Mouse (Mus musculus): ENCODE measurements at regions not wholly inside any gene's neighbourhood (a gene's known extent, or its start where the extent isn't known, plus 50 kb on each side); places are given as distances from the start of the nearest gene placed in this dataset.

DNA sequence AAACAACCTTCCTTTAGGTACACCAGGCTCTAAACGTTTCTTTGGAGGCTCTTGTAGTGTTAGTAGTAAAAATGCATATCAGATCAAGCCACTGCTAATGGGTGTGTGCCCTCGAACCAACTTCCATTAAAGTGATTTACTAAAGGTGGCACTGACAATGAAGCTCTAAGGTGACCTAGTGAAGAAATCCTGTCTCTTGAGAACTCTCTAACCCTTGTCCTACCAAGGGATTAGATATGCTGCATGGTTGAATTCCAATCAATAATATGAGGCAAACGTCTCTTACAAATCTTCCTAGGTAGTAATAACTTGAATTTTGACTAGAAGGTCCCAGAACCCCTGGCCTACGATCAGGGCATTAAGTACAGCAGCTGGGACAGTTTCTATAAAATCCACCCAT is 640.7 kb downstream of the Pard3 start:
- H3K9ac ChIP-seq (ENCODE audit: low read depth, low read length) = no peak overlapping the region
- 82% methylated on average over 4 of the region's 4 CpGs for WGBS

DNA sequence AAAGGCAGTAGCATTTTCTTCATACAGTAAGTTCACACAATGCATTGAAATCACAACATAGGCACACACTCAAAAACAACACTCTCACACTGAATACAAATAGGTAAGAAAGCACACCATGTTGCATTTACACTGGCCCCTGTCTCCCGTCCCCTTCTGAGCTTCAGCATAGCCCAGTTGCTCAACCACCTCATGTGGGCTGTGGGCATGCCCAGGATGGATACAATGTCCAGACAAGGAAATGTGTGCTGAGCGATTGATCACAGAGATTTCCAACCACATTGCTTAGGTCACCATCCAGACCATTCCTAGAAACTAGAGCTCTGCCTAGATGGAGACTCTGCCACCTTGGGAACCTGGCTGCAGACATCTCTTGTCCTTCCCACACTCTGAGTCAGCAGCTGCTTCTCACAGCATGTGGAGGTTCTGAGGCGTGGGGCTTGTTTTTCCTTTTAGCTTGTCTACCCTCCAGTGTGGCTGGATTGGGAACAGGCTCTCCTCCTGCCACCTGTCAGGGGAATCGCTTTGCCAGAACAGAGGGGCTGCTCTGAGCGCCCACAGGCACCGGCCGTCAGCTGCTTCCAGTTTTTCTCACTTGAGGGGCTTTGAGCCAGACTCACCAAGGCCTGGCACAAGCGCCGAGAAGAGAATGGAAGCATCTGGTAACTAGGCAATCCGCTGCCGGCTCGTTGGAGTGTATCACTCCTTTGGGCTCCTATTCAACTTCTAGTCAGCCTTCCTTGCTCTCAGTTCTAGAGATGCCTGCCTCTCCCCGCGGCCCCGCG is 642.5 kb downstream of the Pard3 start:
- Histone ChIP-seq H3K9ac (ENCODE audit: low read depth, low read length) (no peak overlapping the region), H3K27ac (ENCODE audit: low read depth, low read length) (no peak overlapping the region), H3K4me3 (ENCODE audit: low read length) (no peak overlapping the region), H3K4me2 (ENCODE audit: low read length) (peak overlapping the region; percentile 11; the same call in 1 of the 2 replicates), H3K36me3 (ENCODE audit: control insufficient read depth, insufficient read depth, low read length) (no peaks in the 10 kb centered on the region), H3K4me1 (ENCODE audit: control insufficient read depth, insufficient read depth, low read depth, low read length) (no peaks in the 10 kb centered on the region; the same call in 1 of the 2 replicates), H3K9me3 (ENCODE audit: control insufficient read depth, low read length) (no peaks in the 10 kb centered on the region), H3K27me3 (replicated peaks; ENCODE audit: control insufficient read depth, insufficient read depth, low read length) (no peaks in the 10 kb centered on the region)
- WGBS = 38% methylated on average over 16 of the region's 16 CpGs
- ATAC-seq = peak; percentile 96

More for the DNA sequence above, 640.7 kb downstream of the Pard3 start:
- no peak overlapping the region for H3K4me2 ChIP-seq (ENCODE audit: low read length)
- no peak overlapping the region for H3K27ac ChIP-seq (ENCODE audit: low read depth, low read length)
- ATAC-seq = no peak
- no peaks in the 10 kb centered on the region for H3K27me3 ChIP-seq (replicated peaks; ENCODE audit: control insufficient read depth, insufficient read depth, low read length)
- H3K36me3 ChIP-seq (ENCODE audit: control insufficient read depth, insufficient read depth, low read length) = no peaks in the 10 kb centered on the region
- no peak overlapping the region for H3K4me3 ChIP-seq (ENCODE audit: low read length)
- H3K4me1 ChIP-seq (ENCODE audit: control insufficient read depth, insufficient read depth, low read depth, low read length) = no peaks in the 10 kb centered on the region; the same call in 1 of the 2 replicates
- no peaks in the 10 kb centered on the region for H3K9me3 ChIP-seq (ENCODE audit: control insufficient read depth, low read length)

DNA sequence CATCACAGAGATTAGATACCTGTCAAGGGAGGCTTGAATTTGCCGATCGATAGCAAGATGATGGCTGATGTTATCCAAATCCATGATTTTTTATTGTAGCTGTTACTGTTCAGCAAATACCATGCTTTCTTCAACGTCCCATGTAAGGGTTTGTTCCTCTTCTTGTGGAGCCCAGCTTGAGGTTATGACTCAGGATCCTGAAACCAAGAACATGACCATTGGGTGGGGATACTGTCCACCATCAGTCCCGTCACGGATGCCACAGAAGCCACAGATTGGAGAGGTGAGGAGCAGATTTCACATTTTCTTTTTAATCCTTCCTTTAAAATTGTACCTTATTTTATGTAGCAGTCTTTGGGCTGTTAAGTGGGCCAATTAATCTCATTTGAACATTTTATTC is 645.7 kb downstream of the Pard3 start:
- Histone ChIP-seq H3K9ac (ENCODE audit: low read depth, low read length) (no peak overlapping the region), H3K4me2 (ENCODE audit: low read length) (no peak overlapping the region), H3K9me3 (ENCODE audit: control insufficient read depth, low read length) (no peaks in the 10 kb centered on the region), H3K27me3 (replicated peaks; ENCODE audit: control insufficient read depth, insufficient read depth, low read length) (no peaks in the 10 kb centered on the region), H3K36me3 (ENCODE audit: control insufficient read depth, insufficient read depth, low read length) (no peaks in the 10 kb centered on the region), H3K4me3 (ENCODE audit: low read length) (no peak overlapping the region), H3K4me1 (ENCODE audit: control insufficient read depth, insufficient read depth, low read depth, low read length) (no peaks in the 10 kb centered on the region; the same call in 1 of the 2 replicates), H3K27ac (ENCODE audit: low read depth, low read length) (no peak overlapping the region)
- WGBS = 92% methylated on average over 5 of the region's 5 CpGs
- no peak for ATAC-seq

DNA sequence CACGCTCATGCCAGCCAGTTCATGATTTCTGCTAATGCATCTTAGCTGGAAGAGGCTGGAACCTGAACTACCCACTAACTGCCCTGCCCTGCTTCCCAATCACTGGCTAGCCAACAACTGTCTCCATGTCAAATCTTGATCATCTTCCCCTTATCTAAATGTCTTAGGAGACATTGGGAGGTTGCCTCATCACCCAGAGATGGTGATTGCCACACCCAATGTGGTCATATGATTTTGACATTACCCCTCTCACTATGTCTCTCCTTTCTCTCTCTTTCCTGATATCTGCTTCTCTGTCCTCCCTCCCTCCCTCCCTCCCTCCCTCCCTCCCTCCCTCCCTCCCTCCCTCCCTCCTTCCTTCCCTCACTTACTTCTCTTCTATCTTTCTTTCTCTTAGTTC is 643.3 kb upstream of the Nrp1 start:
- Histone ChIP-seq H3K27me3 (replicated peaks; ENCODE audit: control insufficient read depth, insufficient read depth, low read length) (no peaks in the 10 kb centered on the region), H3K4me2 (ENCODE audit: low read length) (no peak overlapping the region), H3K9me3 (ENCODE audit: control insufficient read depth, low read length) (no peaks in the 10 kb centered on the region), H3K4me3 (ENCODE audit: low read length) (no peak overlapping the region), H3K4me1 (ENCODE audit: control insufficient read depth, insufficient read depth, low read depth, low read length) (peaks cover 2% of the 10 kb centered on the region), H3K9ac (ENCODE audit: low read depth, low read length) (no peak overlapping the region), H3K27ac (ENCODE audit: low read depth, low read length) (no peak overlapping the region), H3K36me3 (ENCODE audit: control insufficient read depth, insufficient read depth, low read length) (no peaks in the 10 kb centered on the region)
- 93% methylated on average over 1 of the region's 1 CpGs for WGBS
- ATAC-seq = no peak

DNA sequence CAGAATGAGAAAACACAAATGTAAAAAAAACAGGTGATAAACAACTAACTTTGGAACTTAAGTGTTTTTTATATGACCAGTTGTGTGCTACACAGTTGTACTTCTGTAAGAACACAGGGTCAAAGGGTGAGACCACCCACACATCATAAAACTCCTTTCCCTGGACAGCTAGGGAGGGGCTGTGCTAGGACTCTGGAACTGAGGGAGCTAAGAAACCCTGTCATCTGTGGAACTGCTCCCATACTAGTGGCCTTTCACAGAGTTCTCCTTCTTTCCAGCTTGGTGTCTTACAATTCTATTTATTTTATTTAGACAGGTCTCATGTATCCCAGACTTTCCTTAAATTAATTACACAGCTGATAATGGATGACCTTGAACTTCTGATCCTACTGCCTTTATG is 640.4 kb upstream of the Nrp1 start:
- no peaks in the 10 kb centered on the region for H3K9me3 ChIP-seq (ENCODE audit: control insufficient read depth, low read length)

DNA sequence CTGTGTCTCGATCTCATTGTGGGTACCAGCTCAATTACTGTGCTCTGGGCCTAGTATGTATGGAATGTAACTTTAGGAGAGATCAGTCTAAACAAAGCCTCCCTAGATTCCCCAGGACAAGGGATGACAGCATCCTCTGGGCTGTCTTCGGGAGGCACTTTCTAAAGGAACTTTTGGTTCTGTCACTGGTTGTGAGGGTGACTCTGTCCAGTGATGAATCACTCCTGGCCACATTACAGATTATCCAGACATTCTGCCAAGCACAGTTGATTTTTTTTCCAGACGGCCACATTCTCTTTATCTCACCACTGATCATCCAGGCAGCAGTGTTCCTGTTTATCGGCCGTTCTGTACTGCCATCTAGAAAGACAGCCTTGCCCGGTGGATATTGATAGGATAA is 638.5 kb upstream of the Nrp1 start:
- ATAC-seq = 0 out of 2 replicates have a peak, but pooled peaks have one; percentile 34
- Histone ChIP-seq H3K4me1 (ENCODE audit: control insufficient read depth, insufficient read depth, low read depth, low read length) (peaks cover 11% of the 10 kb centered on the region), H3K27ac (ENCODE audit: low read depth, low read length) (no peak overlapping the region), H3K27me3 (replicated peaks; ENCODE audit: control insufficient read depth, insufficient read depth, low read length) (no peaks in the 10 kb centered on the region), H3K9me3 (ENCODE audit: control insufficient read depth, low read length) (no peaks in the 10 kb centered on the region), H3K4me2 (ENCODE audit: low read length) (no peak overlapping the region), H3K9ac (ENCODE audit: low read depth, low read length) (no peak overlapping the region), H3K4me3 (ENCODE audit: low read length) (no peak overlapping the region), H3K36me3 (ENCODE audit: control insufficient read depth, insufficient read depth, low read length) (no peaks in the 10 kb centered on the region)
- 26% methylated on average over 6 of the region's 6 CpGs for WGBS

More for the DNA sequence above, 640.4 kb upstream of the Nrp1 start:
- Histone ChIP-seq H3K9ac (ENCODE audit: low read depth, low read length) (no peak overlapping the region), H3K4me1 (ENCODE audit: control insufficient read depth, insufficient read depth, low read depth, low read length) (peaks cover 11% of the 10 kb centered on the region), H3K4me3 (ENCODE audit: low read length) (no peak overlapping the region), H3K36me3 (ENCODE audit: control insufficient read depth, insufficient read depth, low read length) (no peaks in the 10 kb centered on the region), H3K4me2 (ENCODE audit: low read length) (no peak overlapping the region), H3K27ac (ENCODE audit: low read depth, low read length) (no peak overlapping the region), H3K27me3 (replicated peaks; ENCODE audit: control insufficient read depth, insufficient read depth, low read length) (no peaks in the 10 kb centered on the region)
- no peak for ATAC-seq

DNA sequence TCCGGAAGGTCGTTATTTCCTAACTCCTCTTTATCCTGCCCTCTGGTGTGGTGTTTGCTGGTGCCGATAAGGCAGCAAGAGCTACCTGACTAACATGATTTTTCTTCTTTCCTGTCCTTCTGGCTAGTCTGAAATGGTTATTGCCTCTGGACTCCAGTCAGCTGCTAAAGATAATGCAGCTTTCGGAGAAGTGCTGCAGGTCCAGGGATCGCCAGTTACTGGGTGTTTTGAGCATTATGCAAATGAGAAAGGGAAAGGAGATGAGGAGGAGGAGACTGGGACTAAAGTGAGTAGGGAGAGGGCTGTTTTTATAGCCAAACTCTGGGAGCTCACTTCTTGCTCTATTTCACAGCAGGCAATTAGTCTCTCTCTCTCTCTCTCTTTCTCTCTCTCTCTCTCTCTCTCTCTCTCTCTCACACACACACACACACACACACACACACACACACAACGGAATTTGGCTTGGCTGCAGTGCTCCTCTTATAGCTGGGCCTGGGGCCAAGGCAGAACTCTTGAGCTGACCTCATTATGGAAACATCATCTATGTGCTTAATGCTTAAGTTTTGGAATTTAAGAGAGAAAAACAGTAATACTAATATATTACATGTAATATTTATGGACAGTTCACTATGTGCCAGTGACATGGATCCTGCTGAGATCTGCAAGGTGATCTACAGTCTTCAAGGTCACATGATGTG is 637.7 kb upstream of the Nrp1 start:
- peaks cover 11% of the 10 kb centered on the region for H3K4me1 ChIP-seq (ENCODE audit: control insufficient read depth, insufficient read depth, low read depth, low read length)
- H3K4me2 ChIP-seq (ENCODE audit: low read length) = peak overlapping the region; percentile 21; the same call in 1 of the 2 replicates
- H3K9ac ChIP-seq (ENCODE audit: low read depth, low read length) = no peak overlapping the region
- H3K9me3 ChIP-seq (ENCODE audit: control insufficient read depth, low read length) = no peaks in the 10 kb centered on the region
- ATAC-seq = no peak
- WGBS = 29% methylated on average over 6 of the region's 6 CpGs
- no peaks in the 10 kb centered on the region for H3K27me3 ChIP-seq (replicated peaks; ENCODE audit: control insufficient read depth, insufficient read depth, low read length)
- no peak overlapping the region for H3K4me3 ChIP-seq (ENCODE audit: low read length)
- H3K27ac ChIP-seq (ENCODE audit: low read depth, low read length) = peak overlapping the region; percentile 29; the same call in 1 of the 2 replicates
- H3K36me3 ChIP-seq (ENCODE audit: control insufficient read depth, insufficient read depth, low read length) = no peaks in the 10 kb centered on the region

DNA sequence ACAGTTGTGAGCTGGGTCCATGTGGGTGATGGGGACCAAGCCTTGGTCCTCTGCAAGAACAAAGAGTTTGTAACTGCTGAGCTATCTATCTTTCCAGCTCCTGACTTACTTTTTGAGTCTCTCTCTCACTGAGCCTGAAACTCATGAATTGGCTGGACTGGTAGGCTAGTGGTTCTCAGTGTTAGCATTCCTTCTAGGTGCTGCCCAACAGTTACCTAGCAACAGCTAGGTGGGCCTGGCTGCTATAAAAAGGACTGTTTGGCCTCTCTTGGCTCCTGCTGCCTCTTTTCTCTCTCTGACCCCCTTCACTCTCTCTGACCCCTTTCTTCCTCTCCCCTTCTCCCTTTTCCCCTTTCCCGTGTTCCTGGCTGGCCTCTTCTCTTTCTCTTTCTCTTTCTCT is 636.8 kb upstream of the Nrp1 start:
- peaks cover 11% of the 10 kb centered on the region for H3K4me1 ChIP-seq (ENCODE audit: control insufficient read depth, insufficient read depth, low read depth, low read length)
- 16% methylated on average over 1 of the region's 1 CpGs for WGBS
- H3K27ac ChIP-seq (ENCODE audit: low read depth, low read length) = no peak overlapping the region
- no peaks in the 10 kb centered on the region for H3K36me3 ChIP-seq (ENCODE audit: control insufficient read depth, insufficient read depth, low read length)
- H3K9ac ChIP-seq (ENCODE audit: low read depth, low read length) = no peak overlapping the region
- no peak overlapping the region for H3K4me3 ChIP-seq (ENCODE audit: low read length)
- H3K27me3 ChIP-seq (replicated peaks; ENCODE audit: control insufficient read depth, insufficient read depth, low read length) = no peaks in the 10 kb centered on the region
- H3K9me3 ChIP-seq (ENCODE audit: control insufficient read depth, low read length) = no peaks in the 10 kb centered on the region
- no peak overlapping the region for H3K4me2 ChIP-seq (ENCODE audit: low read length)
- ATAC-seq = peak; percentile 37; the same call in 1 of the 2 replicates

DNA sequence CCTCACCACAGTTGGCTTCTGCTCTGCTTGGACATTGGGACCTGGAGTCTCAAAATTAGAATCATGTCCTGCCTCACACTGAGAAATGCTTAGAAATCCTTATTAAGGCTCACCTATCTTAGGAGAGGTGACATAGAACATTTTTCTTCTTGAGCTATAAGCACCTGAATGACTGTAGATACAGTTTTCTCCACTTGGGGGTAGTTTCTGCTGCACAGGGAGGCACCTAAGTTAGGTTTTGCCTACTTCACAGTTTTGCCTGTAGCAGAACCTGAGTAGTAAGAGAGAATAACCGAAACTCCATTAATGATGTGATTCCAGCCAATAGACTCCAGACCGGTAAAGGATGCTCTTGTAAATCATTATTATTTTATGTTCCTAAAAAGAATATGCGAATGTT is 624.3 kb upstream of the Nrp1 start:
- Histone ChIP-seq H3K4me2 (ENCODE audit: low read length) (no peak overlapping the region), H3K9me3 (ENCODE audit: control insufficient read depth, low read length) (no peaks in the 10 kb centered on the region), H3K9ac (ENCODE audit: low read depth, low read length) (no peak overlapping the region), H3K4me1 (ENCODE audit: control insufficient read depth, insufficient read depth, low read depth, low read length) (no peaks in the 10 kb centered on the region), H3K27ac (ENCODE audit: low read depth, low read length) (no peak overlapping the region), H3K36me3 (ENCODE audit: control insufficient read depth, insufficient read depth, low read length) (no peaks in the 10 kb centered on the region), H3K4me3 (ENCODE audit: low read length) (no peak overlapping the region), H3K27me3 (replicated peaks; ENCODE audit: control insufficient read depth, insufficient read depth, low read length) (no peaks in the 10 kb centered on the region)
- 90% methylated on average over 3 of the region's 3 CpGs for WGBS
- no peak for ATAC-seq

Measured in hindbrain, embryonic 16.5 days (tissue).